Mouse (Mus musculus) right cerebral cortex, postnatal 36 days (tissue): ENCODE measurements around the gene Sval3.

Experiments used
- DNase-seq, 2 experiments: peaks; one replicate each; pipeline ENCODE4 v3.0.0; 2022; ENCODE audit warnings: low spot score in 2 of 2, mixed read lengths in 1 of 2

The Sval3 gene

DNA sequence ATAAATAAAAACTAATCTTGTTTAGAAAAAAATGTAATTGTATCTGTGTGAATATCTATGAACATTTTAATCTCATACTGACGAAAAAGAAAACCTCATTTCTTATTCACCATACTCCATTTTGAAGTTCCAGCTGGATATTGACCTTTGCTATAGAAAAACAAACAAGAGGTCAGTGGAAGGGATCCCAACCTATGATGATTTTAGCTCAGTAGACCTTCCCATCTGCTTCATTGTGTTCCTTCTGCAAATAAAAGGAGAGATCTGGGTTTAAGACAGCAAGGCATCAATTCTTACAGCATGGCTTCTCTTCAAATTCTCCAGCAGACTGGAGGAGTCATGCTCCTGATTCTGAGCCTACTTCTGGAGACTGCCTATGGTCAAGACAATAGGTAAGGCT, at the start of gene Sval3:
Gene Sval3, plus strand, starts transcription at position 301 of the 400 bp plus-strand sequence.
- no peak for DNase-seq

GRCm38 (mm10) chr6:41951330-41951729, 16.6 kb upstream of the Sval3 start, which contains the start of gene Sval1:
Gene Sval1 (plus strand): TSS chr6:41951630.
- DNase-seq: no peak
